Mouse (Mus musculus) adrenal gland, adult 8-10 months (tissue): Measurements from ENCODE around the gene Sephs2. TPM values are rescaled to one million over a fixed set of nuclear protein-coding genes. Genes with fewer than 3 reads are reported as not detected.

Source experiments
- DNase-seq: peaks from one replicate; pipeline ENCODE4 v3.0.0; 2022
- total RNA-seq, 4 experiments: library from RNA; stranded (reverse); gene quantifications; 2 replicates each; pipeline ENCODE4 v1.2.4; 2022

Gene Sephs2
- total RNA-seq: 100 to 1,000 TPM in 1 of 4 experiments, 10 to 100 TPM in 3; 44.5 to 105 (median 76.5) TPM

DNA sequence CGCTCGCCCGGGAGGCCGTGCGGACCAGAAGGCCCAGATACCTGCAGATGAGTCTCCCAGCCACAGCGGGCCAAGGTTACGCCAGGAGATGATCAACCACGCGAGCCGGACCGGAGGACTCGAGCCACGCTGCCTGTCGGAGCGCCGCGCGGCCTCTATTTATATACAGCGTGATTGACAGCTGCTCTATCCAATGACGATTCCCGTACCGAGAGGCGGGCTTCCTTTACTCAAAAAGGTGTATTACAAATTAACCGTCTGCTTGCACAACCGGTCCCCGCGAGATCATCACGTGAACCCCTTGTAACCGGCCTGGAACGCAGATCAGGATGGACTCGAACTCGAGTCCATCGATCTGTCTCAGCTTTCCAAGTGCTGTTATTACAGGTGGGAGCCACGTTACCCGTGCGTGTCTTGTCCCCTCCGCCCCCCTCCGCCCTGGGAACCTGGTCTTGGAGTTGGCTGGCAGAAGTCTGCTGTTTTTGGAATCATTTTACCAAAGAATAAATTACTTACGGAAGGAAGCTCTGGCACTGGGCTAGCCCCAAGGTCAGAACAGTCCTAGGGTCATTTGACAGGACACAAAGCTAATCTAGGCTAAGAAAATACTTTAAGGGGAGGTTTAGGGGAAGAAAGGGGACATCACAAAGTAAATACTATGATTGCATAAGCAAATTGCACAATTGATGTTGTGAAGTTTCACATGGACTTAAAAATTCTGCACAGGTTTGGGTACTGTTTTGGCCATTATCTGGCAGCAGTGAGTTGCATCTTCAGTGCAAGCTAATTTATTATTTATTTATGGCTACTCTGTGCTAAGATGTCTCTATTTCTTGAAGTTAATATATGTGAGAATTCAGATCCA, at the start of gene Sephs2:
Gene Sephs2, minus strand, starts transcription at position 131 of the 865 bp plus-strand sequence.
- peak; percentile 92 for DNase-seq

DNA sequence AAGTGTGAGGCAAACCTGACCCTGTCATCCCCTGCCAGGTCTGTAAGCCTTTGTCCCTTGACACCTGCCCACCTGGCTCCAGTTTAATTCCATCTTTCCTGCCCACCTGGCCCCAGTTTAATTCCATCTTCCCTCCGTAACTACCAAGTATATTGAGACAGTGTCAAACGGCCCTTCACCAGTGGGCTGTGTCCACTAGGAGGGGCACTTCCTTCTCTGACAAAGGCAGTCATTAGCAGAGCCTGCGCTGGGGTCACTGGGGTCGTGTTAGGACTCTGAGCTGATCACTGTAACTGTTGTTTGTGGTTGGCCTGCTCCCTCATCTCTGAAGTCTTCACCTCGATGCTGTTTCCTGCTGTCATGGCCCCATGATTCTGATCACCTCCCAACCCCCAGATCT, 48.2 kb upstream of the Sephs2 start:
- no peak for DNase-seq

DNA sequence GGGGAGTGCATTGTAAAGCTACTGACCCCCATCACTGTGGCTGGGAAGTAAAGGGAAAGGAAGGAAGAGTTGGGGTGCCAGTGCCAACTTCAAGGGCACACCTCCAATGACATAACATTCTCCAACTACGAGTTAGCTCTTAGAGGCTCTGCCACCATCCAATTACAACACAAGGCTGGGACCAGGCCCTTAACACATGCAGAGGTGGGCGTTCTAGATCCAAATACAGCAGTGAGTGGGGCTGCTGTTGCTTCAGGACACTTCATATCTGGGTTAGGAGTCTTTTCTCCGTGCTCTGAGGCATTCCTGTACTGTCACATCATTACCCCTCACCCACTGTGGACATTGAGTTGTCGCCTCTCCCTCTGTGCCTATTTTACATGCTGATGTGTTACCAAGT, 47.3 kb upstream of the Sephs2 start:
- no peak for DNase-seq

DNA sequence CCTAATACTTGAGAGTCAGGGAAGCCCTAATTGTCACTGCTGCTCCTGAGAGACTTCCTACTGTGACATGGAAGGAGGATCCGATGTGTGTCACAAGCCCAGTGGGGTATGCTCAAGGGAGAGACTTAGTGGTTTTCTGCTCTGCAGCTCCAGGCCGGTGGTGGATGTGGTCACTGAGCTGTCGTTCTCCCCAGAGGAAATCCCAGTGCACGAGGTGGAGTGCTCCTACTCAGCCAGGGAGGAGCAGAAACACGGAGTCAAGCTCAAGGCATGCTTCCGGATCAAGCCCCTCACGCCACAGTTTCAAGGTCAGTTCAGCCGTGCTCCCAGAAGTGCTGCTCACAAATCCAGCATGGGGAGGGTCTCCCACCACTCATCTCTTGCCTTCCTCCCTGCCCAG, 40.1 kb upstream of the Sephs2 start:
- no peak for DNase-seq

DNA sequence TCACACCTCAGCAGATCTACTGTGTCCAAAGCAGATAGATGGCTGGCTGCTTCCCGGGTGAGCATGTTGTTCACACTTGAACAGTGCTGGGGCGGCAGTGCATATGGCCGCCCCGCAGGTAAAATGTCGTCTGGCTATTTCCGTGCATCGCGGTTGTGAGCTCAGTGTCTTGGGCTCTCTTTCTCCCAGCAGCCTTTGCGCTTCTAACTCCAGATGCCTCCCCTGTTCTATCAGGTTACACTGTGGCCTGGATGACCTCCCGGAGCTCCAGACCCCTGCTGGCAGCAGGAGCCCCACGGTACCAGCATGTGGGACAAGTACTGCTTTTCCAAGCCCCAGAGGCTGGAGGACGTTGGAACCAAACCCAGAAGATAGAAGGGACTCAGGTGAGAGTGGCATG, 36.1 kb upstream of the Sephs2 start:
- no peak for DNase-seq

DNA sequence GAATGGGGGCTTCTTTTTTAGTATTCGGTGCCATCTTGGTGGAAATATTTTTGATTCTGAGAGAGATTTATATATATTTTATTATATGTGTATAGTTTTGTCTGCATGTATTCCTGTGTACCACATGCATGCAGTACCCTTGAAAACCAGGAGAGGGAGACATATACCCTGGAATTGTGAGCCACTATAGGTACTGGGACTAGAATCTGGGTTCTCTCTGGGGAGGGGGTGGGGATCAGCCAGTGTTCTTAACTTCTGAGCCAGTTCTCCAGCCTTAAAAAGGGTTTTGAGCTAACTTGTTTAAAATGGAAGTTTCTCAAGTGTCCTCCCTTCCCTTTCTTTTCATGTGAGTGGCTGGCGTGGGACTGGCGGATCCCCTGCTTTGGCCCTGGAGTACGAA, 35.0 kb upstream of the Sephs2 start:
- DNase-seq: no peak

DNA sequence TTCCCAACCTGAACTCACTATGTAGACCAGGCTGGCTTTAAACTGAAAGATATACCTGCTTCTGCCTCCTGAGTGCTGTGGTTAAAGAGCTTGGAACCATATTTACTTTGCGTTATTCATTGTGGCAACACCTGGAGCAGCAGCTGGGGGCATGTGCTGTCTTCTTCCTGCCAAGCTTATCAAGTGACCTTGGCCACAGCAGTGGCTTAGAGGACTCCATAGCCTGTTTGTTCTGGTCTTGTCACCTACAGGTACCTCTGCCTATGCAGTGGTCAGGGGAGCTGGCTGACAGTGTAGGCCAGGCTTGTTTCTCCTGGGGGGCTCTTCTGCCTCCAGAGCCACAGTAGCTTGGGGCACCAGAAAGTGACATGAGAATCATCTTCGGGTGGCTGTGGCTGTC, 34.6 kb upstream of the Sephs2 start:
- no peak for DNase-seq

DNA sequence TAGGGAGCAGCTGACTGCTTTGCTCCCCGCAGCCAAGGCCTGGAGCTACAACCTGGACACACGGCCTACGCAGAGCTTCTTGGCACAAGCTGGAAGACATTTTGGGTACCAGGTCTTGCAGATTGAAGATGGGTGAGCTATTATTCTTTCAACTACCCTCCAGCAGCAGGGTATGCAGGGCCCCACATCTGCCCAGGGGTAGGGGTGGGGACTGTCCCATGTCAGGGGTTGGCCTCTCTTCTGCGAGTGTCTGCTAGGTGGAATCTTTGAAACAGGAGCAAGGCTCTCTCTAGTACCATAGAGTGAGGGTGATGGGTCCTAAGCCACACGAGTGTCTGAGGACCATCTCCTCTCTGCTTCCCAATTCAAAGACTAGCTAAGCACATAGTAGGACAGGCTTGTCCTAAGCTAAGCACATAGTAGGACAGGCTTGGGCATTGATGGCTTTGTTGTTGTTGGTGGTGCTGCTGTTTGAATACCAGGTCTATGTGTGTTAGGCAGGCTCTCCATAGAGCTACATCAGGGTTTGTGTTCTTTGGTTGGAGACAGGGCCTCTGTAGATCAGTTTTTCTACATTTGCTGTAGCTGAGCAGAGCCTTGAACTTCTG, 23.8 kb upstream of the Sephs2 start:
- no peak for DNase-seq

DNA sequence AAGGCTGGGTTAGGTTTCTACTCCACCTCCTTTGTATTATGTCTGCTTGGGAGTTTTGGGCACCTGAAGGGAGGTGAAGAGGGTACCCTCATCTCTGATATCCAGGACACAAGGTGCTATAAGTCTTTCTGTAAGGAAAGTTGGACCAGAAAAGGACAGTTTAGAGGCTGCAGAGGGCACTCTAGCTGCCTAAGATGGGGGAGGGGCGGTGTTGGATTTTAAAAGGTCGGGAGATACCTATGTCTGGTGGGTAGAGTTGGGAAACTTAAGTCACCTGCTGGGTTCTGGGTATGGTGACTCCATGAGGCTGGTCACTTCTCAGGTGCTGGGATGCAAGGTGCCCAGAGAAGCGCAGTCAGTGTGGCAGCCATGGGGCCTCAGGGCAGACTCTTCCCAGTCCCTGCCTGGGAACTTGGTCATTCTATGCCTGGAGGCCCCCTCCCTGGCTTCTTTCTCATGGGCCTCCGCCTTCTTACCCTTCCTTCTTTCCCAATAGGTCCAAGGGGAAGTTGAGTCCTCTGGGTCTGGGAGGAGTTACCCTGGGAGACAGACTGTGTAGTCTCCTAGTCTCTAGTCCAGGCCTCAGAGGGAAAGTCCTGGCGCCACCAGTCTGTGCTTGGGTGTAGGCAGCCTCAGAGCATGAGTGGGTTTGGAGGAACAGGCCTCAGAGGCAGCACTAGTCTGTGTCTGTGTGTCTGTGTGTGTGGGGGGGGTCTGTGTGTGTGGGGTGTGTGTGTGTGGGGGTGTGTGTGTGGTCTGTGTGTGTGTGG, 23.1 kb upstream of the Sephs2 start:
- no peak for DNase-seq

DNA sequence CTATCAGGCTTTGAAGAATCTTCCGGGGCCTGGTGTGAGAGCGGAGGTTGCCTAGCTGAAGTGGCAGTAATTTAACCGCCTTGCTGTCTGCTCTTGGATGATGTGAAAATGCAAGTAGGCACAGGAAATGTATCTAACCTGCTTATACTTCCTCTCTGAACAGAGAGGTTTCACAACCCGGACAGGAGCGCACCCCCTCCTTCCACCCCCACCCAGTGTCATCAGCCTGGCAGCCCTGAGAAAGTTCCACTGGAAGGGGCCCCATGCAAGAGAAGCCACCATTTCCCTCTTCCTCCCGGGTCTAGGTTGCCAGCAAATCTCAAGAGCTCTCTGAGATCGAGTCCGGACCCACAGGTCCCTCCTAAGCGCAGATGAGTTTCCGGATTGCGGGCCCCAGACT, 22.2 kb upstream of the Sephs2 start, which contains the start of gene Itgal:
Gene Itgal, plus strand, starts transcription at position 163 of the 400 bp plus-strand sequence.
- no peak for DNase-seq

DNA sequence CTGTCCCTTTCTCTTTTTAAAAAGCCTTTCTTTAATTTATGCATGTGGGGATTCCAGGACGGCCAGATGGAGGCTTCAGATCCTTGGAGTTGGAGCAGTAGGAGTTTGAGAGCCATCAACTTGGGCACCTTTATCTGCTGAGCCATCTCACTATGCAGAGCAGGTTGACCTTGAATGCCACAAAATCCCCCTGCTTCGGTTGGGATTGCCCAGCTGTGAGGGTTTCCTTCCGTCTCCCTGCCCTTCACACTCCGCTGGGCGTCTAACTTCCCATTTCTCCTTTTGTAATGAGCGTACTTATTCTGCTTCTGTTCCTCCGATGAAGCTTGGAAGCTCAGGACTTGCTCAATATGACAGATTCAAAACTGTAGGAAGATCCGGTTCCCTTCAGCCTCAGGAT, 16.3 kb upstream of the Sephs2 start:
- DNase-seq: no peak

DNA sequence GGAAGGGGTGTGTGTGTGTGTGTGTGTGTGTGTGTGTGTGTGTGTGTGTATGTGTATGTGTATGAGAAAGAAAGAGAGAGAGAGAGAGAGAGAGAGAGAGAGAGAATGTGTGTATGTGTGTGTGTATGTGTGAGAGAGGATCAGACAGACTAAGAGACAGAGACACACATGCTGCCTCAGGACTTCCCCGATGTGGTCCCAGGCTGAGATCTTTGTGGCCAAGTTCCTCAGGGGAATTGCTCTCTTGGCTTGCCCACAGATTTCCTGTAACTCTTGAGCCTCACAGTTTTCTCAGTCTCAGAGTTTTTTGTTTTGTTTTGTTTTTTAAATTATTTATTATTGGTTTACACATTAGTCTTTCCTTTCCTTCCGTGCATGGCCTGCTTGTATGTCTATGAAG, 15.5 kb upstream of the Sephs2 start:
- DNase-seq: no peak

DNA sequence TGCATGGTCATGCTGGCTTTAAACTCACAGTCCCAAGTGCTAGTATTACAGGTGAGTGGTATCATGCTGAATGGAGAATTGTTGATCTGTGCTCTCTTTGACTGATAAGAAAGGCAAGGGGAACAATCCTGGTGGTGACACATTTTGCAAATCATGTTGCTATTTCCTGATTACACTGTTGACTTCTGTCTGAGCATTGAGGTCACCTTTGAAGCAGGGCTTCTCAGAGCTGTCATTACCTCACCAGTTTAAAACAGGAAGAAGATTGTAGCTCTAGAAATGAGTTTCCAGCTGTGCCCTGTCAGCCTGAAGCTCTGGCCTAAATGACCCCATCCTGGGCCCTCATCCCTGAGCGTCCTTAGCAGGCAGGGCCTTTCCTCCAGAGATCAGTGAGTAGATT, 14.1 kb upstream of the Sephs2 start:
- DNase-seq: no peak

DNA sequence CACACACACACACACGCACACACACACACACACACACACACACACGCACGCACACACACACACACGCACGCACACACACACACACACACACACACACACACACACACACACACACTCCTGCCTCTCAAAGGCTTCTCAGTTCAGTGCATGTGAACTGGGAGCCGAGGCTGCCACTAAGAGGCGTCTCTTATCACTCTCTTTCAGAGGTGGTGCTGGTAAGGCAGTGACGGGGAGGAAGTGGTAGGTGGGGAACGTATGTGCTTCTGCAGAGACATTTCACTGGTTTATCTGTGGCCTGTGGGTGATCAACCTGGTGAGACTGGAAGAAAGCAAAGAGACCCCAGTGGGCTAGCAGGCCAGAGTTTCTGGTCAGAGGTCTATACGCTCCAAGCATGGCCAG, 11.3 kb upstream of the Sephs2 start:
- DNase-seq: no peak

DNA sequence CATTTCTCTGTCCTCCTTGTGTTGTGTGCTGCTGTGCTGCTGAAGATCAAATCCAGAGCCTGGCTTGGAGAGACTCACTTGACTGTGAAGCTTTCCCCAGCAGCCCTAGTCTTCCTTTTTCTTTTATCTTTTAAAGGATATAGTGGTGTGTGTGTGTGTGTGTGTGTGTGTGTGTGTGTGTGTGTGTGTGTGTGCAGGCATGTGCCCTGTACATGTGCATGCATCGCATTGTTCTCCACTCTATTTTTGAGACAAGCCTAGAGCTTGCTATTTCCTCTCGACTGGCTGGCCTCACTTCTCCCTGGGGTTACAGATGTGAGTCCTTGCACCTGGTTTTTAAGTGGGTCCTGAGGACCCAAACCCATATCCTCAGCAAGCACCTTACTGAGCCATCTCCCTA, 8.3 kb upstream of the Sephs2 start:
- DNase-seq: no peak

DNA sequence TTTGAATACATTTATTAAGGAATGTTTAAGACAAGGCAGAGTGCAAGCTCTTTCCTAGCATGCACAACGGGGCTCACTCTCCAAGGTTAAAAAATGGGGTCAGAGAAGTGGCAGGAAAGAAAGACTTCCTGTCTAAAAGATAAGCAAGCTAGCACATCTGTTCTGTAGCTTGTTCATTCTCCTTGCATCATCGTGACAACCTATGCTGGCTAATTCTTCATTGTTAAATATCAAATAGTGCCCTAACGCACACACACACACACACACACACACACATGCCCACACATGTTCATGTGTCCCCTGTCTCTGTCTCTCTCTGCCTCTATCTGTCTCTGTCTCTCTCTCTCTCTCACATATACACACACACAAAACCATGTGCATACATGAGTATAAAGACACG, 7.3 kb upstream of the Sephs2 start:
- no peak for DNase-seq

DNA sequence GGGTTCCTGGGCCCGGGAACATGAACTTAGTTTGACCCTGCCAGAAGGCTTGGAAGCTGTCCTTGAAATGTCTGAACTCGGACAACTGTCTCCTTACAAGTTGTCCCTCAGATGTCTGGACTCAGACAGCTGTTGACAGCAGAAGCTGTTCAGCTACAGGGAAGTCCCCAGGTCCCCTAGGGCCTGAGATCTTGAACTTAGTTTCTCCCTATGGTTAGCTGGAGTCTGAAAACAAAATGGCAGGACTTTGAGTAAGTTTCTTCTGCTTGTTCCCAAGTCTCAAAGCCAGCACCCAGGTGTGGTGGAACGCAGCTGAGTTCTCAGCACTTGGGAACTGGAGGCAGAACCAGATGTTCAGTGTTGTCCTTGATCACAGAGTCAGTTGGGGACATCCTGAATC, 6.2 kb upstream of the Sephs2 start:
- DNase-seq: no peak

DNA sequence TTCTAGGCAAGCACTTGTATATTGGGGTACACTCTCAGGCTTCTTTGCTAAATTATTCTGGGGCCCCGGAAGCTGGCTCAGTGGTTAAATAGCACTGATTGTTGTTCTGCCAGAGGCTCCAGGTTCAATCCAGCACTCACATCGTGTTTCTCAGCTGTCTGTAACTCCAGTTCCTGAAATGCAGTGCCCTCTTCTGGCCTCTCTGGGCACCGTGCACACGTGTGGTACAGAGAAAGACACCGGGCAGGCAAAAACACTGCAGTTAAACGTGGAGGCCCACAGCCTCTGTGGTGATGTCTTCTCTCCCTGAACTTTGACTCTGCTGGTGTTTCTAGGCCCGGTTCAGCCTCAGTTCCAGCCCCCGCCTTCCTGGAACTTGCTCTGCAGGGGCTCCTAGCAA, 4.5 kb upstream of the Sephs2 start:
- no peak for DNase-seq

DNA sequence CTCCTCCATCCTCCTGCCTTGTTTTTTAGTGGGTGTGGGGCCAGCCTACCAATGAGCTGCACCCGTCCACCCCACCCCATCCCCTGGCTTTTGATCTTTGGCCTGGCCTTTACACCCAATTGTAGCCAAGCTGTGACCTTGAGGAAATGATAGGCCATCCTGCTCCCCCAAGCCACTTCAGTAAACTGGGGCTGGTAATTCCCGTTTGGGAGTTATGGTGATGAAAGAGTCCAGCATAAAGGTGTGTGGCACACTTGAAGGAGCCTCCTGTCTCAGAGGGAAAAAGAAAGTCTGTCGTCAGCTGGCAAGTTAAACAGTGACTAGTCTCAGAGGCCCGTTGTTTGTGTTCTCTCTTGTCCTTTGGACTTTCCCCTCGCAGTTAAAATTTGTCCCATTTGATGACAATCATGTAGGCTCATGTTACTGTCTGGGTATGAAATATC, 2.7 kb upstream of the Sephs2 start:
- DNase-seq: no peak

DNA sequence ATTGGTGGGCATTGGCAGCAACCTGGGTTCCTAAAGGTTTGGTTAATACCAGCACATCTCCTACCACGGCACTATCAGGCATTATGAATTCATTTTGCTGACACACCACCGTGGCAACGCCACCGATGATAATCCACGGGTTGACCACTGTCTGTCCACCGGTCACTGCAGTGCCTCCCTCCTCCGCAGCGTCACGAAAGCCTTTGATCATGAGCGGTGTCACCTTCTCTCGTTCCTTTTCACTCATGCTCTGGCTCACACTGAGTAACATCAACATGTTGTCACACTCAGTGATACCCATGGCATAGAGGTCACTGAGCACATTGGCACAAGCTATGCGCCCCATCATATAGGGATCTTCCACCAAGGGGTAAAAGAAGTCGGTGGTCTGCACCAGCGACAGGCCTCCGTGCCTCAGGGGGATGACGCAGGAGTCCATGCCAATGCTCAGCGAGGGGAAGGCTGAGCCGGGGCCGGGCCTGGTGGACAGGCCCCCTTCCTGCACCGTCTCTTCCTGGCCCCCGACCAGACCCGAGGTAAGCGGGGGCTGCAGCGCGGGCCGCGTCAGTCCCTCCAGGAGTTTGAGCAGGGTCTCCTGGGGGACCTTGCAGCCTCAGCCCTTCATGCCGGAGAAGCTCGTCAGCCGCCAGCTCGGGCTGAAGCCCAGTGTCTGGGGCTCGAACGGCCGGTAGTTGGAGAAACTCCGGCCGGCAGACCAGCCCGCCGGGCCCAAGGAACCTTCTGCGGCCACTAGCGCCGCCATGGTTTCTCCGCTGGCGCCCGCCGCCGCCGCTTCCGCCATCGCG, 534 bp downstream of the Sephs2 start:
- no peak for DNase-seq

DNA sequence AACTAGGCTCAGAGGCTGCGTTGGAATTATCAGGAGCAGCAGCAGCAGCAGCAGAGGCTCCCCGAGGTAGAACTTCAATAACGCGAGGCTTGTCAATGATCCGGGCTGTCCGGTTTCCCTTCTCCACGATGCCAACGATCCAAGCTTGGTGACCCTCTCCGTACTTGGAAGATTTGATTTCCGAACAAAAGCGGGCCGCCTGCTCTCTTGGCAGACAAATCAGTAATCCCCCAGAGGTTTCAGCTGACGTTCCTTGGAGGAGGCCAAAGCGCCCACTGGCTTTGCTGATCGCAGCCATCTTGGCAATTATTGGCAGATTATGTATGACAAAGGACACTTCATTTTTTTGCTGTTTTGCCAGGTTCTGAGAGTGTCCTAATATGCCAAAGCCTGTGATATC, 1.3 kb downstream of the Sephs2 start:
- no peak for DNase-seq

DNA sequence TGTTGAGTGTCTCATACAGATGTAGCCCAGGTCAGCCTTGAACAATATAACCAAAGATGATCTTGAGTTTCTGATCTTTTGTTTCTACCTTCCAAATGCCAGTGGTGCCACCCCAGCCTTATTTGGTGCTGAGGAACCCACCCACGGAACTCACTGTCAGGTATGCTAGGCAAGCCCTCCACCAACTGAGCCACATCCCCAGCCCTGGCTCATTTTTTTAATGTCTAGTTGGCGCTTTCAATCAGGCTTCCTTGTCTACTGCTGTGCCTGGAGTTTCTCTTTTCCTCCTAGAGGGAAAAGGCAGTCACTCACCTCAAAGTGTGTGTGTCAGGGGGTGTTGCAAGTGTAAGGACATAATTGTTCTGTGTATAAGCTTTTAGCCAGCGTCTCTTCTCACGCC, 2.8 kb downstream of the Sephs2 start:
- no peak for DNase-seq

DNA sequence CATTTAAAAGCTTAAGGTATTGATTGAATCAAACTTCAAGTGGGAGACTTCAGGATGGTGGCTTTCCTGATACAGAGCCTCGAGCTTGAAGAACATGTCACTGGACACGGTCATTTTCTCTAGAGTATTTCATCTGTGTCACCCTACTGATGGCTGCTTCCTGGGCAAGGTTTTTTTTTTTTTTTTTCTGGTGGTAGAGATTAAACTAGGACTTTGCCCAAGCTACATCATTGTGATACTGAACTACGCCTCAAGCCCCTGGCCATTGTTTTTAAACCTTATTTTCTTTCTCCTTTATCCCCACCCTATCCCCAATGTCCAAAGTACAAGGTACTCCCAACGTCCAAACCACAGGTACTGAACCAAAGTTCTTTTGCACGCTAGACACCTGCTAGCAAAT, 3.2 kb downstream of the Sephs2 start:
- no peak for DNase-seq
